Mouse (Mus musculus): Measurements from ENCODE around the gene Lingo1. TPM values are rescaled to one million over a fixed set of nuclear protein-coding genes. Genes with fewer than 3 reads are reported as not detected.

Gene Lingo1
- polyA plus RNA-seq, 1 experiment from 2014 or later: 8.9 TPM

DNA sequence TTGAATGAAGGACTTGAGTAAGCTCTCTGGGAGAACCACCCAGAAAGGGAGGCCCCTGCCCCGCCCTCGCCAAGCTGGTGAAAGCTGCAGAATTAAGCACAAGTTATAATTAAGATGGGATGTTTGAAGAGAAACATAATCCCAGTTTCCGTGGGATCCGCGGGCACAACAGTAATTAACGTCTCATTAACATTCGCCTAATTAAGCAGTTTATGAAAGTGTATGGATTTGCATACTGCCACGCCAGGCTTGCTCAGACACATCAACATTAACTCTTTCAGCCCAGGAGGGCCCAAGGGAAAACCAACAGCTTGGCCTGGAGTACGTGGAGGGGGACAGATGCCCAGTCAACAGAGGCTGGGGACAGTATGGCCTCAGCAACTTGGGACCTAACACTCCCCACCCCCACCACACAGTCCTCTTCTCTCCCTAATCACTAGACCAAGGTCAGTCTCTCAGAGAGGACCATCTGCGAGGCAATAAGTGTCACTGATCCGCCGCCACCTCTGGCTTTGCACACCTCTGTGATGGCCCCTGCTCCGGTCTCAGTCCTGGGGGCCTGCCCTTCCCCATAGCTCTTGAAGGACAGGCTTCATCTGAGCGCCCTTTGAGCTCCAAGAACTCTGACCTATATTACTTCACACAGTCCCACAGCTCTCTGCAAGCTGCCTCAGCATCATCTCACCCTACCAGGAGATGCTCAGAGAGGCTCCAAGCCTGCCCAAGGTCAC is 49.9 kb downstream of the Lingo1 start:
- 0 out of 2 replicates have a peak, but pooled peaks have one; percentile 15 for ATAC-seq (ENCODE audit: insufficient number of reproducible peaks, low FRiP score, low TSS enrichment, low read depth)
- Histone ChIP-seq H3K27ac (replicated peaks) (no peak overlapping the region), H3K27me3 (0 out of 2 replicates have a peak, but pooled peaks cover 3% of the 10 kb centered on the region), H3K4me2 (replicated peaks) (no peak overlapping the region), H3K4me1 (no peaks in the 10 kb centered on the region), H3K4me3 (replicated peaks) (no peak overlapping the region), H3K9me3 (replicated peaks) (no peaks in the 10 kb centered on the region), H3K36me3 (no peaks in the 10 kb centered on the region), H3K9ac (no peak overlapping the region)
- 61% methylated on average over 14 of the region's 14 CpGs for WGBS

GRCm38 (mm10) chr9:56744369-56744768 is 51.9 kb downstream of the Lingo1 start:
- Histone ChIP-seq H3K9ac (no peak overlapping the region), H3K9me3 (replicated peaks) (no peaks in the 10 kb centered on the region), H3K4me3 (replicated peaks) (no peak overlapping the region), H3K27ac (replicated peaks) (no peak overlapping the region), H3K4me2 (replicated peaks) (no peak overlapping the region), H3K4me1 (no peaks in the 10 kb centered on the region), H3K36me3 (no peaks in the 10 kb centered on the region), H3K27me3 (0 out of 2 replicates have a peak, but pooled peaks cover 3% of the 10 kb centered on the region)
- 18% methylated on average over 5 of the region's 5 CpGs for WGBS
- no peak for ATAC-seq (ENCODE audit: insufficient number of reproducible peaks, low FRiP score, low TSS enrichment, low read depth)

- no peak overlapping the region for H3K27ac ChIP-seq (replicated peaks)
- no peaks in the 10 kb centered on the region for H3K9me3 ChIP-seq (replicated peaks)
- ATAC-seq (ENCODE audit: insufficient number of reproducible peaks, low FRiP score, low TSS enrichment, low read depth): no peak
- no peaks in the 10 kb centered on the region for H3K36me3 ChIP-seq
- no peaks in the 10 kb centered on the region for H3K27me3 ChIP-seq
- H3K4me3 ChIP-seq (replicated peaks): no peak overlapping the region
- no peaks in the 10 kb centered on the region for H3K4me1 ChIP-seq
- H3K9ac ChIP-seq: no peak overlapping the region
- H3K4me2 ChIP-seq (replicated peaks): no peak overlapping the region
- WGBS: 70% methylated on average over 5 of the region's 5 CpGs
Observed at GRCm38 (mm10) chr9:56739181-56739737, 57.0 kb downstream of the Lingo1 start.

DNA sequence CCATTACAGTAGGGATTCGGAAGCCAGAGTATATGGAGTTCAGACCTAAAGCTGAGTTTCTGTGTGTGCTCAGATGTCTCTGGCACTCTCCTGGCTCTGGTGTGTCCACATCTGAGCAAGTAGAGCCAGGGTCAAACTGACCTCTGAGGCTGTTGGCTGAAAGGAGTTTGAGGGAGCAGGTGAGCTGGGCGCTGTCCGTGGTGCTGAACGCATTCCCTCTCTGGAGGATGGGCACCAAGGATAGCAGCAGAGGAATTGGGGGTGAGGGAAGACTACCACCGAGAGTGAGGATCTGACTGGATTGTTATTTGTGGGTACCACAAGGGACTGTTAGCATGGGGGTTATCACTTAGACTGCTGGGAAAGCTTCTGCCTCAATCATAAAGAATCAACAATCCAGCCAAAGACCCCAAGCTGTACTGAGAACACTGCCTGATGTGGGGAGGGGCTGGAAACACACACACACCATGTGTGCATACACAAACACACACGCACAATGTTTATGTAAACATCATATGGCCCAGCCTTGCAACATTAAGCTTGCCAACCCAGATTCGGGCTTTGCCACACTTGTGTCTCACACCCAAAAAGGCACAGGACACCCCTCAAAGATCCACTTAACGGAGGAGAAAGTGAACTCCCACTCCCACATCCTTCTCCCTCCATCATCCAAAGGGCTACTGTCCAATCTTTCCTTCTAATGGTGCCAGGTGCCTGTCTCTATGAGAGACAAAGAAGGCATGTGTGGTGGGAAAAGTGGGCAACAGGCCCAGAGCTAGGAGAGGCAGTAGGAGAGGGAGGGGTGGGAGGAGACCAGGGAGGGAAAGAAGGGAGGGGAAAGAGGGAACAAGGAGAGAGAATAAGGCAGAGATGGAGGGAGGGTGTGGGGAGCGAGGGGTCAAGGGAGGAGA is 57.8 kb downstream of the Lingo1 start:
- no peaks in the 10 kb centered on the region for H3K27me3 ChIP-seq
- no peak overlapping the region for H3K4me2 ChIP-seq (replicated peaks)
- no peak overlapping the region for H3K4me3 ChIP-seq (replicated peaks)
- WGBS: 46% methylated on average over 9 of the region's 9 CpGs
- H3K36me3 ChIP-seq: no peaks in the 10 kb centered on the region
- ATAC-seq (ENCODE audit: insufficient number of reproducible peaks, low FRiP score, low TSS enrichment, low read depth): no peak
- H3K9me3 ChIP-seq (replicated peaks): no peaks in the 10 kb centered on the region
- H3K4me1 ChIP-seq: no peaks in the 10 kb centered on the region
- no peak overlapping the region for H3K27ac ChIP-seq (replicated peaks)
- no peak overlapping the region for H3K9ac ChIP-seq

DNA sequence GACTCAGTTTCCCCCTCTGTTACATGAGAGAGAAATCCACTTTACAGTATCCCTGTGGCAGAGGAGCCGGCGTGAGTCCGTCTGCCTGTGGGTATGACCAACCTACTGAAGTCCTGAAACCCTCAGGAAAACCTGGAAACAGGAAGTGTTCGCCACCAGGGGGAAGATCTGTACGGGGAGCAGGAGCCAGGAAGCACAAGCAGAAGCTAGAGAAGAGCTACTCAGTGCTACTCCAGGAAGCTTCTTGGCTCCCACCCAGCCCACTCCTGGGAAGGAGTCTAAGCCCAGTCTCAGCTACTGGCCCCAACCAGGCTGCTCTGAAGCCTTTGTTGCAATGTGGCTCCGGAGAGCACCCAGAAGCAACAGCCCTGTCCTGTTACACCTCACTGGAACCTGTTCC is 61.9 kb downstream of the Lingo1 start:
- H3K36me3 ChIP-seq: no peaks in the 10 kb centered on the region
- H3K4me2 ChIP-seq (replicated peaks): no peak overlapping the region
- no peak overlapping the region for H3K4me3 ChIP-seq (replicated peaks)
- 0 out of 2 replicates have a peak, but pooled peaks cover 7% of the 10 kb centered on the region for H3K4me1 ChIP-seq
- H3K27me3 ChIP-seq: no peaks in the 10 kb centered on the region
- no peak overlapping the region for H3K9ac ChIP-seq
- WGBS: 66% methylated on average over 6 of the region's 6 CpGs
- H3K9me3 ChIP-seq (replicated peaks): no peaks in the 10 kb centered on the region
- H3K27ac ChIP-seq (replicated peaks): no peak overlapping the region
- no peak for ATAC-seq (ENCODE audit: insufficient number of reproducible peaks, low FRiP score, low TSS enrichment, low read depth)

GRCm38 (mm10) chr9:56730997-56731396 is 65.3 kb downstream of the Lingo1 start:
- Histone ChIP-seq H3K36me3 (no peaks in the 10 kb centered on the region), H3K4me3 (replicated peaks) (no peak overlapping the region), H3K9ac (no peak overlapping the region), H3K4me2 (replicated peaks) (no peak overlapping the region), H3K4me1 (peaks cover 16% of the 10 kb centered on the region), H3K27me3 (peaks cover 7% of the 10 kb centered on the region; the same call in 1 of the 2 replicates), H3K9me3 (replicated peaks) (no peaks in the 10 kb centered on the region), H3K27ac (replicated peaks) (no peak overlapping the region)
- ATAC-seq (ENCODE audit: insufficient number of reproducible peaks, low FRiP score, low TSS enrichment, low read depth): no peak
- WGBS: 57% methylated on average over 2 of the region's 2 CpGs

- no peak overlapping the region for H3K9ac ChIP-seq
- 22% methylated on average over 2 of the region's 2 CpGs for WGBS
- no peaks in the 10 kb centered on the region for H3K9me3 ChIP-seq (replicated peaks)
- H3K4me3 ChIP-seq (replicated peaks): no peak overlapping the region
- H3K4me1 ChIP-seq: peaks cover 16% of the 10 kb centered on the region
- H3K36me3 ChIP-seq: no peaks in the 10 kb centered on the region
- H3K27ac ChIP-seq (replicated peaks): no peak overlapping the region
- ATAC-seq (ENCODE audit: insufficient number of reproducible peaks, low FRiP score, low TSS enrichment, low read depth): no peak
- H3K27me3 ChIP-seq: peaks cover 7% of the 10 kb centered on the region; the same call in 1 of the 2 replicates
- H3K4me2 ChIP-seq (replicated peaks): no peak overlapping the region
Observed at GRCm38 (mm10) chr9:56729145-56729544, 67.1 kb downstream of the Lingo1 start.

DNA sequence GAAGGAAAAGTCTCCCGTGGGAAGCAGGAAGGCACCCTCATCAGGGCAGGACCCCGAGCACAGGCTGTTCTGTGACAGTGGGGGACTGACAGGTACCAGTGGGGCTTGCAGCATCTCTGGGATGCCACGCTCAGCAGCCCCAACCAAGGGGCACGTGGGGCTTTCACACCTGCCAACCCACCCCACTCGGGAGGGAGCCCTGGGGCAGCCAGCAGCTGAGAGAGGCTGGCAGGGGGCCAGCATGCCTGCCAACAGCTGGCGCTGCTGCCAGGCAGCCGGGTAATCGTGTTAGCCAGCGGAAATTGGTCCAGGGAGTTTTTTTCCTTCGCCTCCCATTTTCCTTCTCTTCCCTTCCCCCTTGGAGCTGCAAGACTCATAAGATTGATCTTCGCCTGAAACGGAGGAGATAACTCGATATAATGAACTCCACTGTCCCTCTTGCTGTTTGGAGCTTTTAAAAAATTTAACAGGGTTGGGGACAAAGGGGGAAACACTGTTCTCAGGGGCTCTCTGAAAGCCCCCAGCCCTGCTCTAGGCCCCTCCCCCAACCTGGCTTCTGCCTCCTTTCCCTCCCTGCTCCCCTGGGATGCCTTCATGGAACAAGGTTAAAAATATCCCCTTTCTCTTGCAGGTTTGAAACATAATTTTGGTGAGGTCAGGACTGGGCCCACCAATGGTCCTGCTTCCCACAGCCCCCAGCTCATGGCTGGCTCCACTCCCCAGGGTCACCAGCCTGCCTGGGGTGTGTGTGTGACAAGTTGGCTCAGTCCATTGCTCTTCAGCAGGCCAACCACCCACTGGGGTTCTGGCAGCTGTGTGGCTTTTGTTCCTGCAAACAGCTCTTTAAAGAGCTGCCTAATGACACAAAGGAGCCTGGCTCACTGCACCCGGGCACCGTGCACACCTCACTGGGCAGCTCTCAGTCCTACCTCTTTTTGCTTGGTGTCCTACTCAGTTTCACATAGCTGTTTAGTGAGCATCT is 68.3 kb downstream of the Lingo1 start:
- H3K4me1 ChIP-seq: peaks cover 16% of the 10 kb centered on the region
- H3K9me3 ChIP-seq (replicated peaks): no peaks in the 10 kb centered on the region
- no peak overlapping the region for H3K4me2 ChIP-seq (replicated peaks)
- no peak overlapping the region for H3K9ac ChIP-seq
- peaks cover 7% of the 10 kb centered on the region; the same call in 1 of the 2 replicates for H3K27me3 ChIP-seq
- no peak for ATAC-seq (ENCODE audit: insufficient number of reproducible peaks, low FRiP score, low TSS enrichment, low read depth)
- H3K4me3 ChIP-seq (replicated peaks): no peak overlapping the region
- no peaks in the 10 kb centered on the region for H3K36me3 ChIP-seq
- 30% methylated on average over 15 of the region's 15 CpGs for WGBS
- no peak overlapping the region for H3K27ac ChIP-seq (replicated peaks)

- Histone ChIP-seq H3K4me1 (peaks cover 13% of the 10 kb centered on the region), H3K9ac (no peak overlapping the region), H3K9me3 (replicated peaks) (no peaks in the 10 kb centered on the region), H3K4me3 (replicated peaks) (no peak overlapping the region), H3K27me3 (peaks cover 7% of the 10 kb centered on the region; the same call in 1 of the 2 replicates), H3K4me2 (replicated peaks) (no peak overlapping the region), H3K27ac (replicated peaks) (no peak overlapping the region), H3K36me3 (no peaks in the 10 kb centered on the region)
- 38% methylated on average over 2 of the region's 2 CpGs for WGBS
- ATAC-seq (ENCODE audit: insufficient number of reproducible peaks, low FRiP score, low TSS enrichment, low read depth): no peak
Observed at GRCm38 (mm10) chr9:56725814-56726213, 70.5 kb downstream of the Lingo1 start.

- WGBS: 60% methylated on average over 11 of the region's 11 CpGs
- Histone ChIP-seq H3K9me3 (replicated peaks) (no peaks in the 10 kb centered on the region), H3K36me3 (no peaks in the 10 kb centered on the region), H3K27ac (replicated peaks) (no peak overlapping the region), H3K4me3 (replicated peaks) (no peak overlapping the region), H3K4me2 (replicated peaks) (no peak overlapping the region), H3K9ac (no peak overlapping the region), H3K4me1 (no peaks in the 10 kb centered on the region), H3K27me3 (peaks cover 1% of the 10 kb centered on the region; the same call in 1 of the 2 replicates)
- no peak for ATAC-seq (ENCODE audit: insufficient number of reproducible peaks, low FRiP score, low TSS enrichment, low read depth)
Observed at GRCm38 (mm10) chr9:56722089-56722825, 74.0 kb downstream of the Lingo1 start.
